Mouse (Mus musculus) CD8-positive naive resting alpha-beta T cell, adult 2 months (primary cell): ENCODE results near the gene Cux2.

Experiments
- DNase-seq, 2 experiments: peaks; one replicate each; pipeline ENCODE4 v3.0.0; 2022; ENCODE audit warnings: low read depth in 2 of 2, low spot score in 2 of 2

The Cux2 gene

DNA sequence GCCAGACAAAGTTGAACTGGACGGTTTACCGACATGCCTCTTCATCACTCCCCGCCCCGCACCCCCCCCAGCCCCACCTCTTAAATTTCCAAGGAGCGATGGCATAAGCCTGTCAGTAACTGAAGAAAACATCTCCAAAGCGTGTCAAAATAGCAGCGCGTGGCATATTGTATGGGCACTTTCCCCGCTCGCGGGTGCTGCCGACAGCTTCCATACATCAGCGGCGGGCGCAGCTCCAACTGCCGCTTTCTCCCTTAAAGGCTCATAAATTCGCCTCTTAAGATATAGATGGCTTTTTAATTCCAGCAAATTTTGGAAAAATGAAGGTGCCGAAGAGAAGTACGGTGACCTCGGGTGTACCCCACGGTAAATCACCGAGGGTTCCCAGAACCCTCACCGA is 124.6 kb downstream of the Cux2 start:
- no peak for DNase-seq

DNA sequence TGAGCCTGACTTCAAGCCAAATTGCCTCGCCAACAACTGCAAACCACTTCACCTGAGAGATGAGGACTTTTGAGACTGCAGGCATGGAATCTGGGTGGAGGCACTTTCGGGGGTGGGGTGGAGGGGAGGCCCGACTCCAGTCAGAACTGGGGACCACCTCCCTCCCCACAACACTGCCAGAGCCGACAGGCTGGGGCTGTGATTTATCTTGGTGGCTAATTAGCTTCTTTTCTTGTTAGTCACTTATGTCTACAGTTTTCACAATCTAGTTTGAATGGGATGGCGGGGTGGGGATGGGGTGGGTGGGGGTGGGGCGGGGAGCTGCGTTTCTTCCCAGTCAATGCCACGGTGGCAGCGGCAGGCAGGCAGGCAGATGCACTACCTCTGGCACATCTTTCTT is 125.5 kb downstream of the Cux2 start:
- no peak for DNase-seq

DNA sequence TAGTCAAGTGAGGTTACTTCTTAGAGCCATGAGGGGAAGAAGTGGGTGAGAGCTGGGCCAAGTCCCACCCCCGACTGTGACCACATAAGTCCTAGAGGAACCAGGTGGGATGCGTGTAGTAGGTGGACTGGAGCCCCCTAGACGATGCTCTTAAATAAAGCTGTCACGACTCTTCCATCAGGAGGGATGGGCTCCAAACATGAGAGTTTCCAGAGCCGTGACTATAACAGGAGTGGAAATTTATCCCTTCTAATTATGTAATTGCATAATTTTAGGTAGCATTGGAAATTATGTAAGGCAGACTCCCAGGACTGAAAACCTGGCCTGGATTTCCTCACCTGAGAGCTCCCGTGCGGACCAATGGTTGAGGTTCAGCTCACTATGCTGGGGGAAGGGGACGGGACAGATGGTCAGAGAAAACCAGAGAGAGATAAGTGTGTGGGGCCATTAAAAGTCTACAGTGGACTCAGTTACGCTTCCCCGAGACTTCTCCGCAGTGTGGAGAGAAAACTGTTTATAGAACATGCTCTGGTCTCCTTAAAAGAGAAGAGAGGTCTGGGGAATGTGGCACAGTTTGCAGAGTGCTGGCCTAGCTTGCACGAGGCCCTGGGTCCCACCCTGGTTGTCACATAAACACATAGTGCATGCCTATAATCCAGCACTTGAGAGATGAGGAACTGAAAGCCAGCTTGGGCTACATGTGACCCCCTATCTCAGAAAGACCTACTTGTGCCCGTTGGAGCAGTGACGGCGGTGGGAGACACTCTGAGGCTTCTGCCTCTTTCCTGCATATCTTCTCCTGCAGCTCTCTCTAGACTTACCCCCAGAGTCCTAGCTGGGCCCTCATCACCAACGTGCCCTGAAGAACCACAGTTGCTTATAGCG is 126.7 kb downstream of the Cux2 start:
- no peak for DNase-seq

DNA sequence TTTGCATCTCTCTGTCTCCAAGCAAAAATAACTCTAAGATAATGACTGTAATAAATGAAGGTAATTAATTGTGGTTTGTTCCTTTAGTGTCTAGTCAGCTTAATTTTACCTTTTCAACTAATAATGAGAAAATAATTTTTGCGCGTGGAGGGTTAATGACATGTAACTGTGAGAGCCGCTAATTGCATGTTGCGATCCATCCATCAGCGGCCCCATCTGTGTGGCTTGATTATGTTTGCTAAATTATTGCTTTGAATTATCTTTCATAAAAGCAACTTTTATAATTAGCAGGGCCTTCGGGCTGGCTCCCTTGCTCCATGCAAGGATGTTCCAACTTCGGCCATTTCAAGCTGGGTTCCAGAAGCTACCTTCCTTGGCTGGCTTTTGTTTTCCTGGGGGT is 130.7 kb downstream of the Cux2 start:
- DNase-seq: no peak

DNA sequence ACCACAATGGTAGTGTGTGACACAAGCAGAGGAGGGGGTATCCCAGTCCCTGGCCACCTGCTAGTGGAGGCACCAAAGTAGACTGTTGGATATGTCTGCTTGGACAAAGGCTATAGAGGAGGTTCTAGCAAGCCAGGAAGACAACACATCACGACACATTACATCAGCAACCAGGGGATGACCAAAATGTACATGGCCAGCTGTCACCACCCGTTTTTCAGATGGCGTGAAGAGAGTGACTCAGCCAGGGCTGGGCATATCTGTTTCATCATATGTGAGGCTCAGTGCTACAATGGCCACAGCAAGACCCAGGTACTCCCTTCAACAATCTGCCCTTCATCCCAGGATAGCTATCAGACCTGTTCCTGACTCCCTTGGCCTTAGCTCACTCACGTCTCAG is 133.1 kb downstream of the Cux2 start:
- no peak for DNase-seq

DNA sequence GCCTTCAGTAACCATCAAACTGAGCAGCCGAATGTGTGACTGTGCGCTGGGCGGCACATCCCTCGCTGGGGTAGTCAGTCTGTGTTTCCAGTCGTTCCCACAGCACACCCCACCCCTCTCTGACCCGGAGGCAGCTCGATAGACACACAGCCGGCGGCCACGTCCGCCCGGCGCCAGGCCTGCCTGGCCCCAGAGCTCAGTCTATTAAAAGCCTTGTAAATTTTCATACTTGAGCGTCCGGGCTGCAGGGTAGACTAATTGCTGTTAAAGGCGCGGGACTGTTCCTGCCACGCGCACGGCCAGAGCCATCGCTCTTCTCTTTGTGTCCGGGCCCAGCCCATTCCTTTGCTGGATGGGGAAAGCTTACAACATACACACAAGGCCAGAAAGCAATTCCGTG is 135.9 kb downstream of the Cux2 start:
- DNase-seq: no peak

DNA sequence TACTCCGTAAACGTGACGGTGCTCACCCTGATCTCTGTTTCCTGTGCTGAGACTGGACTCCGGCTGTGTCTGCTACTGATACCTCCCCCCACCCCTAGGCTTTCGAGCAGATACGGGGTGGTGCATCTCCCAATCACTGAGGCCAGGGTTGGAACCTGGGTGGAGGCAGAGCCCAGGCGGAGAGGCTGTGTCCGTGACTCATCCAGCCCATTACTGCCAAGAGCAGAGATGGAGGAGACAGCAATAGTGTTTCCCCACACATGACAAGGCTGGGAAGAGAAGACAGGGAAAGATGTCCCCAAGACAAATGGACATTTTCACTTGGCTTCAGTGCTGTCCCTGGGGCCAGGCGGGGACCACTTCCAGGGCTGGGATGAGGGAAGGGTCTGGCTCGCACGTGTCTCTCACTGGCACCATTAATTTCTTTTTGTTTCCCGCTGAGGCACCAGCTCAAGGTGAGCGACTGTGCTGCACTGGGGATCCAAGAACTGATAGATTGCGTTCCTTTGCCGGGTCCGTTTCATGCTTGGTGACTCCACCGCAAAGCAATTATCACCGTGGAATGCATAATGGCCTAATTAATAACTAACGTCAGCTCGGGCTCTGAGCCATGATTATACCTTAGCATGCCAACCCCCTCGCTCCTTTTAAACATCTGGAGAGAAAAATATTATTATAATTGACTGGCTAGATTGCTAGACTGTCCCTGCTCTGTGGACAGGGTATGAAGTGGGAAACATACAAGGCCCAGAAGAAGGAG is 140.5 kb downstream of the Cux2 start:
- DNase-seq: no peak

DNA sequence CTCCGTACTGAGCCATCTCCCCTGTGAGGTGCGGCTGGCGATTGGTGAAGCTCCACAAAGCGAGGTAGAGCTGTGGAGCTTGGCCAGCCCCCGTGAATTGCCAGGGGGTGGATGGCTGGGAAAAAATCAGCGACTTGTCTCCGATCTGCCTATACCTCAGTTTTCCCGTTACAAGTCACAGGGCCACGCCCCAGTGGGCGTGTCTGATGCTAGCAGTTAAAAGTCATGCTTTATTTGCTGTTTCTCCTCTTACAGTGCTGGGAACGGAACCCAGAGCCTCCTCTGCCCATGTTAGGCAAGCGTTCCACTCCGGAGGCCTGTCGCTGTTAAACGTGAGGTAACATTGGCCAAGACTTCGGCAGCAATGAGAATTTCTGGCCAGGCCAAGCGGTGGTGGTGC is 144.2 kb downstream of the Cux2 start:
- no peak for DNase-seq

DNA sequence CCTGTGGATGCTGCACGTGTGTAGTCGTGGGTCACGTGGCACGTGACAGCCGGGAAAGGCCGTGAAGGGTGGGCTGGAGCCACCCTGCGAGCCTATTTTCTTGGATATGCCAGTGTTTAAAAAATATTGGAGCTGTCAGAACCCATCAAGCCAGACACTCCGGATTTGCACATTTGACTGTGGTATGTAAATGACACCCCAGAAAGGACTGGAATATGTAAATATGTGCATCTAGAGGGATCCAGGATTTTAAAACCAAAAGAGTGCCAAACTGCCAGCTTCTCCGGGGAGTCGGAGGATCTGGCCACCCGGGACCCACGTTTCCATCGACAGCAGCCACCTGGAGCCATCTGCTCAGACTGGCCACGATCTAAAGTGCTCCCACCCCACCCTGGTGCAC is 145.1 kb downstream of the Cux2 start:
- no peak for DNase-seq

DNA sequence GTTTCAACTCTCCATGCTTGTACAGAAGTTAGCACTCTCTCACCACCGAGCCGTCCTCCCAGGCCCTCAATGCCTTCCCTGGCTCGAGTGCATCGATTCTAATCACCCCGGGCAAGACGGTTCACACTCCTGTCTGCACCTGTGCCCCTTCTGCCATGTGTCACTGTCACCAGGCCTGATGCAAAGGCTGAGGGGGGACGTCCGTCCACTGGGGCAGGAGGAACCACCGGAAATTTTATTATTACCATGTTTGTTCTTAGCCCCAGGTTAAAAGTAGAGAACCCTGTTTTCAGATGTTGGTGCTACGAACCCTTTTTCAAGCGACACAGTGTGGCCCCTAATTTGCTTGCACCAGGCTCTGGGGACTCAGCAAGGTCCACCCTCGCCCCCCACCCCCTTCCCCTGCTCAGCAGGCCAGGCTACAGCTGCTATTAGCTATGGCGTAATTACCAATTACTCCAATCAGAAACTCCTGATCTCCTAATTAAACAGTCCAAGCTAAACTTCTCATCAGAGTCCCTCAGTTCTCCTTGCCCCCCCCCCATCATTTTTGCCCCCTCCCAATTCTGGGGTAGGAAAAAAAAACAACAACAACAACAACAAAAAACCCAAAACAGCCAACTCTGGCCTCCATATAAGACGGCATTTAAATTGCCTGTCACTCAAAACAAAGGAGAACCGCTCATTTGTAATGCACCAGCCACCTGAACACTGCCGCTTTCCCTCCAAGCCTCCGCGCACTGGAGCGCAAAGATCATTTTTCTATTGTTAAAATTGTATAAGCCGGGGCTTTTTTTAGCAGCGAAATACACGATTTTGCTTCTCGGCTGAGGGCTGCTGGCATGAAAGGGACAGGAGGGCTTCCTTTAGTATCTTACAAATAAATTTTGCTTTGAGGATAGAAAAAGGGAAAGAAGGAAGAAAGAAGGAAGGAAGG is 146.8 kb downstream of the Cux2 start:
- DNase-seq: no peak

DNA sequence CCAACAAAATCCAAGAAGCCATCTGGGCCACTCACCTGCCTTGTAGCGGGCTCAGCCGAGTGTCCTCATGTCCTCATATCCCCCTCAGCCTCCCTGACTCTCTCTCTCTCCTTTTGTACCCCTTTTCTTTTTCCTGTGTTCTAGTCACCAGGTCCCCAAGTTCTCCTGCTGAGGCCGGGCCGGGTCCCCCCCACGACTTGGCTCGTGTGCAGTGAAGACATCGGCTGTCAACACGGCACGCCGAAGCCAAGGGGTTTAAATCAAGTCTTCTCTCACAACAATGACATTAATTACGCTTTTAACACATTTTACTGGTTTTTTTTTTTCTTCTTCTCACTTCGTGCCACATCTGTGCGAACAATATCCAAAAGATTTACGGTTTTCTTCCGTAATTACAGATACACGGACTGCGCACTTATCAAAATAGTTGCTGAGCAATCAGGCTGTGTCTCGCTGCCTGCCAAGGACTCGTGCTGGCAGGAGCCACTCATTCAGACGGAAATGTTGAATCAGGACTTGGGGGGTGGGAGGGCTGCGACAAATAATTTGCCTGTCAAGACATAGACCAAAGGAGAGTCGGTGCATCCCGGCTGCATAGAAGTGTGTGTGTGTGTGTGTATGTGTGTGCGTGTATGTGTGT is 154.7 kb downstream of the Cux2 start:
- no peak for DNase-seq

DNA sequence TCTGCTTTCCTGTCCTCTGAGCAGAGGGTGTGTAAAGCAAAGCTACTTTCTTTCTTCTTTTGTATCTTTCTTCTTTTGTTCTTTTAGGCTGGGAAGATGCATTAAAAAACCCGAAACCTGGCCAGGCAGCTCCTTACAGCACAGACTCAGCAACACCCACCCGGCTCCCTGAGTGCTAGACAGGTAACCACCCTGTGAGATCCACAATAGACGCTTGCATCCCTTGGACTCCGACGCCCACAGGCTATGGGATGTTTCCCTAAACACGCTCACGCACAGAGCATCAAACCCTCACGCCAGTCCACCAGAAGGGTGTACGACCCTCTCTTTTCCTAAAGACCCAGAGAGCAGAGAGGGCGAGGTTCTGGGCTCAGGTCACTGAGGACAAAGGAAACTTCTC is 155.3 kb downstream of the Cux2 start:
- DNase-seq: no peak

DNA sequence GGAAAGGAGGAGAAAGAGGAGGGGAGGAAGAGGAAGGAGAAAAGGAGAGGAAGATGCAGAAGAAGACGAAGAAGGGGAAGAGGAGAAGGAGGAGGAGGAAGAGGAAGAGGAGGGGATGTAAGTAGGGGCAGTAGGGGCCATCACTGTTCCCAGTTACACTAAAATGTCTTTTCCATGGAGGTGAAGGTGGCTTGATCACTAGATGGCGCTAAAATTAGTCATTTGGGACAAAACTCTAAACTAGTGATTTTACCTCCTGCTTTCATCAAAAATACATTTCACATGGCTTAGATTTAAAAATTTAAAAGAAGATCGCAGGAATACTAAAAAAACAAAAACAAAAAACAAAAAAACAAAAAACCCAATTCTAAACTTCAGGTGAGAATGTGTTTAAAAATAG is 156.3 kb downstream of the Cux2 start:
- DNase-seq: no peak

DNA sequence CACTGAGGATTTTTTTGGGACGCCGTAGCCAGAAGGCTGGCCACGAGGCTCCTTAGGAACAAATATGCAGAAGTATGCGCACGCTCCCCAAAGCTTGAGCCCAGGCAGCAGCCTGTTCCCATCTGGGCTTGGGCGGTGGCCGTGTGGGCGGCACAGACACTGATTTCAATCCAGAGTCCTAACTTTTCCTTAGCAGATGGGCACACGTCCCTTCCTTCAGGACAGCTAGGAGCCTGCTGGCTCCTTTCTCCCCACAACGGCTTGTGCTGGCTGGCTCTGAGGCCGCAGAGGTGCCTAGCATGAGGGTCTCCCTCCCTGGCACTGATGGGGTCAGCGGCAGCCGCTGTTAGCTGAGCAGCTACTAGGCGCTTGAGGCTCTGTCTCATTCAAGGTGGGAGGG is 157.6 kb downstream of the Cux2 start:
- no peak for DNase-seq

DNA sequence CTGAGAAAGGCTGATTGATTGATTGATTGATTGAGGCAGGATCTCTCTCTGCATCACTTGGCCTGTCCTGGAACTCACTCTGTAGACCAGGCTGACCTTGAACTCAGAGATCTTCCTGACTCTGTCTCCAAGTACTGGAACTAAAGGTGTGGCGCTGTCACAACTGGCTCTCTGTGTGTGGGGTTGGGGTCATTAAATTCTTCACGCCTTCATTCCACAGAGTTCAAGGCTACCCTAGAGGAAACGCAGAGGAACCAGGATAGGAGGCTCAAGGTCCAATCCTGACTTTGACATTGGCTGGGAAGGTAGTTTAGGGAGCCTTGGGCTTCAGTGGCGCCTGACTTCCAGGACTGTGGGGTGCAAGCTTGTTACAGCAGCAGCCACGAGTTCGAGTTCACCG is 159.0 kb downstream of the Cux2 start:
- DNase-seq: no peak

DNA sequence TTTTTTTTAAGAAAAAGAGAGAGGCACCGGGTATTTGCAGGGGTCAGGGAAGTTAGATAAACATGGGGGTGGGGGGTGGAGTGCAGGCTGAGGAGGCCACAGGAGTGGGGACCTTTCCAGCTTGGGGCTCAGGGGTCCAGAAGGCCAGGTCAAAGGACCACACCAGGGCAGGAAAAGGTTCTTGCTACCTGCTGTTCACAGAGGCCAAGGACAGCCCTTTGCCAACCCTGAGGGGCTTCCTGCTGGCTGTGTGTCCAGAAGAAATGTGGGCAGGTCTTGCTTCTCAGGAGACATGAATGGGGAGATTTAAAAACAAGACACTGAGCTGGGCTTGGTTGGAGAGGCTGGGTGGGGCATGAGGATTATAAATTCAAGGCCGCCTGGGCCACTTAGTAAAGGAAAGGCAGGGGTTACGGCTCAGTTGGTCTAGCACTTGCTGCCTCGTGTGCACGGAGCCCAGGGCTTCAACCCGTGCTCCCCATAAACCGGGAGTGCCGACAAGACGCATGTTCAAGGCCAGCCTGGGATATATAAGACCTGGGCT is 160.0 kb downstream of the Cux2 start:
- no peak for DNase-seq

DNA sequence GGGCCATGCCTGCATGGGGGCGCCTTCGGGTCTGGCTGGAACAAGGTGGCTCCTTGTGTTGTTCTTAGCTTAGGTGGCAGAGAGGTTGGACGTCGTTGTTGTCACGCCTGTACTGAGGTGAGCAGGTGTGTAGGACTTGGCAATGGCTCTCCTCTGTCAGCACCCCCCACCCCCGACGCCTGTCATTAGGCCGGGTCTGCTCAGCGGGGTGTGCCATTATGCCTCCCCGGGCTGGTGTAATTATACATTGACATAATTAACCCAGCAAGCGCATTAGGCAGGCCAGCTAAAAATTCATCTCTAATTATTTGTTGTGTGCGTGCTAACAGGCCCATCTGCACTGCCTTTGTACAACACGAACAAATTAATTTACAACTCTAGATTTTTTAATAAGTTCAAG is 160.5 kb downstream of the Cux2 start:
- no peak for DNase-seq

DNA sequence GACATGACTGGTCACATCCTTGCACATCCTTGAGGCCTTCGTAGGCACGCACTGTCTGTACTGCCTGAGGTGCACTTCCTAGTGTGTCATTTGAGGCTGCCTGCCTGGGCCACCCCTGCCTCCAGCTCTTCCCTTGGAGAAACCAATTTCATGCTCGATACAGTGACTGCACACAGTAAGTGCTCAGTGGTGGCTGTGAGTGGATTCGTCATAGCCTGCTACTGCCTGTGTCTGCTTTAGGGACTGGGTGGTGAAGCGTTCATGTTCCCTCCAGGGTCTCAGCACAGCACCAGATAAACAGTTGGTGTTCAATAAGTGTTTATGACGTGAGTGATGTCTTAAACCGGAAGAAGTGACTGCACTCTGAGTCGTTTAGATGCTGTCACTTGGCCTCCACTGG is 166.5 kb downstream of the Cux2 start:
- DNase-seq: no peak

DNA sequence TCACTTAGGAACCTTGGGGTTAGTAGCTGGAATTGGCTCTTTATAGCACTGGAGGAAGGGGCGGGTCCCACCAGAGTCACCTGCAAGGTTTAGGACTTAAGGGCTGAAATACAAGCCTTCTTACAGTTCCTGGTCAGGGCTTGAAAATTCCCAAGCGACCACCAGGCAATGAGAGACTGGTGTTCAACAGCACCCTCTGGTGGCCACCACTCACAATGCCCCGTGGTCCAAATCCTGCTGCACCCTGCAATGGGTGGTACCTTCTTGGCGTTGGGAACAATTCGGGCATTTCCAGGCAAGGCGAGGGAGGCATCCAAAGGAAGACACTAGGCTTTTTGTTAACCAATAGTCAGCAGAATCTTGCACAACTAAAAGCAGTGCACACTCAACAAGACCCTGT is 170.7 kb downstream of the Cux2 start:
- DNase-seq: peak in 1 of 2 experiments; percentile 32

DNA sequence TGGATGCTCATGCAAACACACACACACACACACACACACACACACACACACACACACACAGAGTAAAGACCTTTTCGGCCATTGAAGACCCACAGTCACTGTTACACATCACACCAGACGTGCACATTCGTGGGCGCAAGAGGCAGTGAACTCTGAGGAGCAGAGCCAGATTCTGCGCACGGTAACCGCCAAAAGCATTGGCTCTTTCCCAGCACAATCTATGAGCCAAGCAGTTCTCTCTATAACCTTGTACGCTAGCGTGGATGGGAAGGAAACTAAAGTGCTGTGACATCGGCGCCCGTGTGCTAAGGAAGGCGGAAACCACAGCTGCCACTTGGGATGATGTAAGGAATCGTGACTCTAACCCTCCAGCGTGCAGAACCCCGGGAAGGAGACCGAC is 171.2 kb downstream of the Cux2 start:
- no peak for DNase-seq

DNA sequence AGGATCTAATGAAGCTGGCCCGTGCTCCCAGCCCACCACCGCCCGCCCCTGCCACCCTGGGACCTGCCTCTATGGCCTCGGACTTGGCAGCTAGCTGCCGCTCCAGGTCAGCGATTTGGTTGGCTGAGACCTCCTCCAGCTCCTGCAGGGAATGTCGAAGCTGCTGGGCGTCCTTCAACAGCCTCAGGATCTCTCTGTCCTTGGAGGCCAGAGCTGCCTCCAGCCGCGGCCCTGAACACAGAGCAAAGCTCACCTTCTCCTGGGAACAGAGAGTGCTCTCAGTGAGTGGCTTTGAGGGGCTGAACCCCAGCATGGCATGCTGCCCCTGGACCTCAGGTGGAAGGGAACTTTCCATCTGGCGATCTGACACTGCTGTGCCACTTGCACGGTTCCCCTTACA is 173.0 kb downstream of the Cux2 start:
- no peak for DNase-seq
